In the genomic region with DNA sequence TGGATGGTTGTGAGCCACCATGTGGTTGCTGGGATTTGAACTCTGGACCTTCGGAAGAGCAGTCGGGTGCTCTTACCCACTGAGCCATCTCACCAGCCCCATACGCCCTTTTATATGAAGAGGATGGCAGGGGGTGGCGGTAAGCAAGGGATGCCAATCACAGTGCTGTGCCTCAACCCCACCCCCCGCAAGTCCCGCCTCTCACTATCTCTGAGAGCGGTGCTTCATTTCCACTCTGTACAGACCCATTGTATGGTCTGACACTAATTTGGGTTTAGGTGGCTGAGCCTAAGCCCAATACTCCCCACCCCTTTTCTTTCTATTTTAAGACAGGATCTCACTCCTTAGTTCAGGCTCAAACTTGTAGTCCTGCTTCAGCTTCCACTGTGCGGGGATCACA, we compare ENCODE assay signal across 23 mouse cellular contexts. TPM values are rescaled to one million over a fixed set of nuclear protein-coding genes. Genes with fewer than 3 reads are reported as not detected.
DNase-seq lines count a peak whose midpoint lies in the region; ATAC-seq and TF ChIP-seq lines count a peak whose summit lies in the region.
"Had no signal": no experiment of that assay in that cellular context is flagged by ENCODE, and none has a peak within 500 bp of the region (broad histone marks: within the 10 kb centered on the region; RNA-seq: fewer than 3 reads in every experiment).

No protein-coding gene starts in this region.

- H3K27ac ChIP-seq in heart, postnatal 0 days (ENCODE audit: low read depth): no peak overlapping the region
- no peak overlapping the region for H3K27ac ChIP-seq in lung, embryonic 14.5 days (ENCODE audit: low read depth)
- H3K27ac ChIP-seq in limb, embryonic 10.5 days: no peak overlapping the region
- H3K27ac ChIP-seq: embryonic facial prominence, embryonic 13.5 days; liver, embryonic 15.5 days; midbrain, embryonic 12.5 days; neural tube, embryonic 15.5 days had no signal

- no peak overlapping the region for H3K4me2 ChIP-seq in heart, postnatal 0 days (ENCODE audit: low read depth, low read length)
- H3K4me2 ChIP-seq in lung, embryonic 14.5 days: peak overlapping the region; percentile 20; the same call in 1 of the 2 replicates
- H3K4me2 ChIP-seq: embryonic facial prominence, embryonic 13.5 days; liver, embryonic 15.5 days; midbrain, embryonic 12.5 days; neural tube, embryonic 15.5 days had no signal

- no peak for TF ChIP-seq EP300 in heart, postnatal 0 days (IDR thresholded peaks at IDR 0.05; ENCODE audit: low read depth)

- peak; percentile 11; the same call in 1 of the 2 replicates for ATAC-seq in heart, postnatal 0 days (ENCODE audit: insufficient read depth, low read depth)
- no peak for ATAC-seq in lung, embryonic 14.5 days (ENCODE audit: insufficient read depth)
- ATAC-seq: inflammation-experienced regulatory T-cells, adult 6 months had no signal

- H3K9me3 ChIP-seq in heart, postnatal 0 days (replicated peaks; ENCODE audit: control insufficient read depth, low read length): no peaks in the 10 kb centered on the region
- H3K9me3 ChIP-seq in lung, embryonic 14.5 days (ENCODE audit: low read depth, low read length): no peaks in the 10 kb centered on the region
- no peaks in the 10 kb centered on the region for H3K9me3 ChIP-seq in limb, embryonic 10.5 days (replicated peaks)
- H3K9me3 ChIP-seq: embryonic facial prominence, embryonic 13.5 days; liver, embryonic 15.5 days; midbrain, embryonic 12.5 days; neural tube, embryonic 15.5 days had no signal

- no peak overlapping the region for H3K9ac ChIP-seq in heart, postnatal 0 days (replicated peaks; ENCODE audit: low read depth, low read length)
- H3K9ac ChIP-seq in lung, embryonic 14.5 days: no peak overlapping the region
- H3K9ac ChIP-seq: embryonic facial prominence, embryonic 13.5 days; liver, embryonic 15.5 days; midbrain, embryonic 12.5 days; neural tube, embryonic 15.5 days had no signal

- H3K27me3 ChIP-seq in heart, postnatal 0 days (ENCODE audit: control insufficient read depth, insufficient read depth, low read length): 0 out of 2 replicates have a peak, but pooled peaks cover 12% of the 10 kb centered on the region
- H3K27me3 ChIP-seq in lung, embryonic 14.5 days (ENCODE audit: insufficient read depth, low read length): no peaks in the 10 kb centered on the region
- H3K27me3 ChIP-seq in limb, embryonic 10.5 days (ENCODE audit: low read depth, poor library complexity, severe bottlenecking): peaks cover 15% of the 10 kb centered on the region

- no peaks in the 10 kb centered on the region for H3K4me1 ChIP-seq in heart, postnatal 0 days (ENCODE audit: control insufficient read depth, insufficient read depth)
- no peaks in the 10 kb centered on the region for H3K4me1 ChIP-seq in lung, embryonic 14.5 days (ENCODE audit: insufficient read depth)
- H3K4me1 ChIP-seq in limb, embryonic 10.5 days: peaks cover 16% of the 10 kb centered on the region
- H3K4me1 ChIP-seq: embryonic facial prominence, embryonic 13.5 days; liver, embryonic 15.5 days; neural tube, embryonic 15.5 days had no signal

- H3K4me3 ChIP-seq in heart, postnatal 0 days (ENCODE audit: low read depth, low read length): no peak overlapping the region
- no peak overlapping the region for H3K4me3 ChIP-seq in lung, embryonic 14.5 days (ENCODE audit: low read depth, low read length)
- H3K4me3 ChIP-seq in limb, embryonic 10.5 days: peak overlapping the region; percentile 14; the same call in 1 of the 2 replicates
- H3K4me3 ChIP-seq: embryonic facial prominence, embryonic 13.5 days; liver, embryonic 15.5 days; midbrain, embryonic 12.5 days; myocyte; neural tube, embryonic 15.5 days had no signal

- H3K36me3 ChIP-seq in heart, postnatal 0 days (replicated peaks; ENCODE audit: control insufficient read depth, insufficient read depth, low read length): no peaks in the 10 kb centered on the region
- no peaks in the 10 kb centered on the region for H3K36me3 ChIP-seq in lung, embryonic 14.5 days (ENCODE audit: insufficient read depth)
- no peaks in the 10 kb centered on the region for H3K36me3 ChIP-seq in limb, embryonic 10.5 days
- H3K36me3 ChIP-seq: embryonic facial prominence, embryonic 13.5 days; liver, embryonic 15.5 days; midbrain, embryonic 12.5 days; neural tube, embryonic 15.5 days had no signal

- WGBS in heart, postnatal 0 days: 50% methylated on average over 8 of the region's 8 CpGs
- WGBS in lung, embryonic 14.5 days: 55% methylated on average over 8 of the region's 8 CpGs
- WGBS in limb, embryonic 10.5 days: 57% methylated on average over 8 of the region's 8 CpGs

- DNase-seq in heart, adult 11 months: peak; percentile 85
- DNase-seq in heart, adult 18-20 months: no peak
- no peak for DNase-seq in heart, postnatal 0 days (ENCODE audit: low spot score)
- no peak for DNase-seq in heart, adult 9 months (ENCODE audit: low spot score in 2 of 2)
- DNase-seq in lung, embryonic 14.5 days: no peak
- DNase-seq in lung, postnatal 4 days: no peak
- no peak for DNase-seq in limb, embryonic 10.5 days (ENCODE audit: low spot score)
- no peak for DNase-seq in embryo, embryonic 10.5 days (ENCODE audit: low spot score)
- DNase-seq: B cell, adult 2 months; cerebellum, adult 2 months; kidney, adult 9 months; layer of hippocampus, postnatal 36 days; left cerebral cortex, postnatal 4 days; lung, postnatal 36 days; thymus, postnatal 36 days had no signal

- no peak for TF ChIP-seq CTCF in heart, postnatal 0 days (IDR thresholded peaks at IDR 0.05; ENCODE audit: low read depth)
- no peak for TF ChIP-seq CTCF in lung, embryonic 14.5 days (IDR thresholded peaks at IDR 0.05; ENCODE audit: low read depth)

RNA-seq across cellular contexts. Expression of gene Sds, which starts 0.5 kb away (rescaled TPM):
- 1 to 10 TPM in 1 of 2 experiments, under 1 TPM in 1; 0.87 to 2.4 TPM for total RNA-seq in heart, adult 18-20 months (2021)
- total RNA-seq in heart, postnatal 0 days (2014; rRNA removed; ENCODE audit: low replicate concordance): not detected in 2 replicates
- not detected in 2 replicates for polyA plus RNA-seq in heart, postnatal 0 days (2015; fragmentation: Nextera tagmentation; extraction: Ambion mirVana)
- polyA plus RNA-seq in lung, embryonic 14.5 days (2014; fragmentation: Nextera tagmentation; extraction: Ambion mirVana): not detected in 2 replicates
- not detected in 2 replicates for polyA plus RNA-seq in limb, embryonic 10.5 days (2016; fragmentation: Nextera tagmentation; extraction: Ambion mirVana)
- total RNA-seq: gastrocnemius, postnatal 4 days; layer of hippocampus, postnatal 36 days; left cerebral cortex, postnatal 4 days had no signal
- polyA plus RNA-seq: embryonic facial prominence, embryonic 13.5 days; inflammation-experienced regulatory T-cells, adult 6 months; midbrain, embryonic 12.5 days; myocyte; neural tube, embryonic 15.5 days had no signal

RNA-seq across cellular contexts. Expression of gene Sdsl, which starts 3.3 kb away (rescaled TPM):
- total RNA-seq in heart, adult 18-20 months (2021): 1 to 10 TPM; 6.8 to 9.4 TPM
- total RNA-seq in heart, postnatal 0 days (2014; rRNA removed; ENCODE audit: low replicate concordance): 17.0 and 30.3 TPM in 2 replicates
- polyA plus RNA-seq in heart, postnatal 0 days (2015; fragmentation: Nextera tagmentation; extraction: Ambion mirVana): 20.7 TPM in 2 replicates
- polyA plus RNA-seq in lung, embryonic 14.5 days (2014; fragmentation: Nextera tagmentation; extraction: Ambion mirVana): 3.3 and 4.7 TPM in 2 replicates
- 5.2 and 5.6 TPM in 2 replicates for polyA plus RNA-seq in limb, embryonic 10.5 days (2016; fragmentation: Nextera tagmentation; extraction: Ambion mirVana)
- polyA plus RNA-seq: inflammation-experienced regulatory T-cells, adult 6 months had no signal

RNA-seq across cellular contexts. Expression of gene Plbd2, which starts 27.6 kb away (rescaled TPM):
- total RNA-seq in heart, adult 18-20 months (2021): 10 to 100 TPM; 47.4 to 50.3 TPM
- total RNA-seq in heart, postnatal 0 days (2014; rRNA removed; ENCODE audit: low replicate concordance): 38.1 and 38.3 TPM in 2 replicates
- 43.9 and 47.2 TPM in 2 replicates for polyA plus RNA-seq in heart, postnatal 0 days (2015; fragmentation: Nextera tagmentation; extraction: Ambion mirVana)
- polyA plus RNA-seq in lung, embryonic 14.5 days (2014; fragmentation: Nextera tagmentation; extraction: Ambion mirVana): 46.3 and 49.6 TPM in 2 replicates
- 41.3 and 43.1 TPM in 2 replicates for polyA plus RNA-seq in limb, embryonic 10.5 days (2016; fragmentation: Nextera tagmentation; extraction: Ambion mirVana)

RNA-seq across cellular contexts. Expression of gene Slc8b1, which starts 35.1 kb away (rescaled TPM):
- 10 to 100 TPM in 1 of 2 experiments, 1 to 10 TPM in 1; 9.5 to 11.3 TPM for total RNA-seq in heart, adult 18-20 months (2021)
- total RNA-seq in heart, postnatal 0 days (2014; rRNA removed; ENCODE audit: low replicate concordance): 4.2 and 16.0 TPM in 2 replicates
- 3.4 and 3.6 TPM in 2 replicates for polyA plus RNA-seq in heart, postnatal 0 days (2015; fragmentation: Nextera tagmentation; extraction: Ambion mirVana)
- 2.7 and 3.6 TPM in 2 replicates for polyA plus RNA-seq in lung, embryonic 14.5 days (2014; fragmentation: Nextera tagmentation; extraction: Ambion mirVana)
- 3.7 and 4.4 TPM in 2 replicates for polyA plus RNA-seq in limb, embryonic 10.5 days (2016; fragmentation: Nextera tagmentation; extraction: Ambion mirVana)

RNA-seq across cellular contexts. Expression of gene Lhx5, which starts 44.4 kb away (rescaled TPM):
- not detected for total RNA-seq in heart, adult 18-20 months (2021)
- total RNA-seq in heart, postnatal 0 days (2014; rRNA removed; ENCODE audit: low replicate concordance): not detected in 2 replicates
- not detected in 2 replicates for polyA plus RNA-seq in heart, postnatal 0 days (2015; fragmentation: Nextera tagmentation; extraction: Ambion mirVana)
- not detected in 2 replicates for polyA plus RNA-seq in lung, embryonic 14.5 days (2014; fragmentation: Nextera tagmentation; extraction: Ambion mirVana)
- not detected in 2 replicates for polyA plus RNA-seq in limb, embryonic 10.5 days (2016; fragmentation: Nextera tagmentation; extraction: Ambion mirVana)
- total RNA-seq: adrenal gland, postnatal 36 days; gastrocnemius, postnatal 4 days had no signal
- polyA plus RNA-seq: inflammation-experienced regulatory T-cells, adult 6 months; liver, embryonic 15.5 days; myocyte had no signal
